Mouse (Mus musculus): ENCODE measurements around the gene Vmn1r42. TPM values are rescaled to one million over a fixed set of nuclear protein-coding genes. Genes with fewer than 3 reads are reported as not detected.
"Not testable (repeated sequence)": the region's sequence is repeated elsewhere in the genome, so short reads cannot be mapped to it uniquely, and the experiment has no call there.

Gene Vmn1r42
- not detected in 2 replicates for polyA plus RNA-seq (2012; rRNA removed)

GRCm38 (mm10) chr6:89876313-89876712 is at the start of gene Vmn1r42, which contains the start of gene Vmn1r43:
Vmn1r42 (minus strand) TSS chr6:89876413.
Vmn1r43 (minus strand) TSS chr6:89876413.
- 79% methylated on average over 3 of the region's 3 CpGs for WGBS
- not testable (repeated sequence) for DNase-seq (ENCODE audit: low read depth, low spot score)

GRCm38 (mm10) chr6:89883812-89884211 is 7.6 kb upstream of the Vmn1r42 start:
- no peak for DNase-seq (ENCODE audit: low read depth, low spot score)
- 44% methylated on average over 2 of the region's 2 CpGs for WGBS

- no peak for DNase-seq (ENCODE audit: low read depth, low spot score)
- 91% methylated on average over 1 of the region's 1 CpGs for WGBS
Observed at GRCm38 (mm10) chr6:89883360-89883759, 7.1 kb upstream of the Vmn1r42 start, which contains the start of gene Vmn1r44. Vmn1r44 (plus strand) TSS chr6:89883660.

GRCm38 (mm10) chr6:89880867-89881266 is 4.7 kb upstream of the Vmn1r42 start:
- DNase-seq (ENCODE audit: low read depth, low spot score): no peak

GRCm38 (mm10) chr6:89876963-89877362 is 750 bp upstream of the Vmn1r42 start:
- no peak for DNase-seq (ENCODE audit: low read depth, low spot score)
- 68% methylated on average over 2 of the region's 2 CpGs for WGBS

- no peak for DNase-seq (ENCODE audit: low read depth, low spot score)
- 86% methylated on average over 2 of the region's 2 CpGs for WGBS
Observed at GRCm38 (mm10) chr6:89867976-89868375, 8.2 kb downstream of the Vmn1r42 start.

GRCm38 (mm10) chr6:89867276-89867675 is 8.9 kb downstream of the Vmn1r42 start:
- 84% methylated on average over 2 of the region's 2 CpGs for WGBS
- no peak for DNase-seq (ENCODE audit: low read depth, low spot score)

- WGBS: 68% methylated on average over 4 of the region's 4 CpGs
Observed at GRCm38 (mm10) chr6:89863792-89864191, 12.4 kb downstream of the Vmn1r42 start.

GRCm38 (mm10) chr6:89859839-89860238 is 16.4 kb downstream of the Vmn1r42 start:
- WGBS: 46% methylated on average over 2 of the region's 2 CpGs
- no peak for DNase-seq (ENCODE audit: low read depth, low spot score)

More at GRCm38 (mm10) chr6:89863792-89864191, 12.4 kb downstream of the Vmn1r42 start:
- no peak for DNase-seq (ENCODE audit: low read depth, low spot score)

GRCm38 (mm10) chr6:89857552-89857951 is 18.7 kb downstream of the Vmn1r42 start:
- 71% methylated on average over 3 of the region's 3 CpGs for WGBS

More at GRCm38 (mm10) chr6:89857552-89857951, 18.7 kb downstream of the Vmn1r42 start:
- no peak for DNase-seq (ENCODE audit: low read depth, low spot score)

Other genes starting within 250 kb of the Vmn1r42 start
- gene Txnrd3, start 232.4 kb downstream of the Vmn1r42 start, polyA plus RNA-seq (2012; rRNA removed): 2.7 and 3.2 TPM in 2 replicates
- not detected in 2 replicates for gene Vmn1r40, start 168.9 kb downstream of the Vmn1r42 start, polyA plus RNA-seq (2012; rRNA removed)
- not detected in 2 replicates for gene Vmn1r41, start 135.6 kb downstream of the Vmn1r42 start, polyA plus RNA-seq (2012; rRNA removed)
- 0.01 TPM in 1 of 2 replicates, not detected in the other for gene Vmn1r43, start within 50 bp of the Vmn1r42 start, polyA plus RNA-seq (2012; rRNA removed)
- gene Vmn1r44, start 7.2 kb upstream of the Vmn1r42 start, polyA plus RNA-seq (2012; rRNA removed): not detected in 2 replicates
- gene Vmn1r45, start 64.2 kb upstream of the Vmn1r42 start, polyA plus RNA-seq (2012; rRNA removed): not detected in 2 replicates
- not detected in 2 replicates for gene Vmn1r46, start 92.9 kb upstream of the Vmn1r42 start, polyA plus RNA-seq (2012; rRNA removed)
- not detected in 2 replicates for gene Vmn1r47, start 139.7 kb upstream of the Vmn1r42 start, polyA plus RNA-seq (2012; rRNA removed)
- gene Vmn1r48, start 160.4 kb upstream of the Vmn1r42 start, polyA plus RNA-seq (2012; rRNA removed): not detected in 2 replicates
- gene Vmn1r49, start 202.1 kb upstream of the Vmn1r42 start, polyA plus RNA-seq (2012; rRNA removed): not detected in 2 replicates
- not detected in 2 replicates for gene Vmn1r50, start 225.0 kb upstream of the Vmn1r42 start, polyA plus RNA-seq (2012; rRNA removed)
- gene Vmn1r51, start 246.2 kb upstream of the Vmn1r42 start, polyA plus RNA-seq (2012; rRNA removed): not detected in 2 replicates